Mouse (Mus musculus) kidney, adult 8-10 months (tissue): ENCODE data around the gene Nemf.
"Not testable (repeated sequence)": the region's sequence is repeated elsewhere in the genome, so short reads cannot be mapped to it uniquely, and the experiment has no call there.

Source experiments
- DNase-seq, 2 experiments: peaks; one replicate each; pipeline ENCODE4 v3.0.0; 2022

Gene Nemf

GRCm38 (mm10) chr12:69371854-69372671 is 15.1 kb upstream of the Nemf start, which contains the start of the genes Arf6 and Gm9887:
TSS of gene Arf6 (plus strand) at chr12:69372150.
TSS of gene Gm9887 (minus strand) at chr12:69372458.
- peak; percentile 97 for DNase-seq

GRCm38 (mm10) chr12:69371421-69371853 is 14.5 kb upstream of the Nemf start:
- DNase-seq: peak; percentile 81 to 83

GRCm38 (mm10) chr12:69370936-69371335 is 14.0 kb upstream of the Nemf start:
- DNase-seq: no peak

- peak; percentile 39 to 84 for DNase-seq
These were observed 10.6 kb upstream of the Nemf start for GRCm38 (mm10) chr12:69367557-69367956.

GRCm38 (mm10) chr12:69366424-69366823 is 9.5 kb upstream of the Nemf start:
- DNase-seq: no peak

- DNase-seq: no peak
These were observed 8.8 kb upstream of the Nemf start for GRCm38 (mm10) chr12:69365757-69366156.

GRCm38 (mm10) chr12:69363899-69364762 is 7.2 kb upstream of the Nemf start:
- peak; percentile 75 to 84 for DNase-seq

- DNase-seq: not testable (repeated sequence)
These were observed 6.1 kb upstream of the Nemf start for GRCm38 (mm10) chr12:69363110-69363509.

GRCm38 (mm10) chr12:69362388-69362787 is 5.4 kb upstream of the Nemf start:
- DNase-seq: no peak

GRCm38 (mm10) chr12:69361919-69362318 is 5.0 kb upstream of the Nemf start:
- DNase-seq: no peak

- DNase-seq: peak; percentile 98 to 99
These were observed 4.3 kb upstream of the Nemf start for GRCm38 (mm10) chr12:69360997-69361899.

- DNase-seq: peak; percentile 85 to 87
These were observed 3.7 kb upstream of the Nemf start for GRCm38 (mm10) chr12:69360655-69360996.

- no peak for DNase-seq
These were observed 308 bp upstream of the Nemf start for GRCm38 (mm10) chr12:69357300-69357646.

GRCm38 (mm10) chr12:69351685-69352084 is 5.3 kb downstream of the Nemf start:
- no peak for DNase-seq

- no peak for DNase-seq
These were observed 7.0 kb downstream of the Nemf start for GRCm38 (mm10) chr12:69349928-69350327.

GRCm38 (mm10) chr12:69333547-69333946 is 23.4 kb downstream of the Nemf start:
- DNase-seq: peak; percentile 9 to 30

- no peak for DNase-seq
These were observed 24.8 kb downstream of the Nemf start for GRCm38 (mm10) chr12:69332147-69332546.

GRCm38 (mm10) chr12:69331187-69331586 is 25.8 kb downstream of the Nemf start:
- no peak for DNase-seq

GRCm38 (mm10) chr12:69318431-69318830 is 38.5 kb downstream of the Nemf start:
- DNase-seq: no peak

- no peak for DNase-seq
These were observed 47.3 kb downstream of the Nemf start for GRCm38 (mm10) chr12:69309659-69310058.

- DNase-seq: no peak
These were observed 50.6 kb downstream of the Nemf start for GRCm38 (mm10) chr12:69306333-69306732.

GRCm38 (mm10) chr12:69304051-69304450 is 52.9 kb downstream of the Nemf start:
- no peak for DNase-seq

- DNase-seq: no peak
These were observed 54.8 kb downstream of the Nemf start for GRCm38 (mm10) chr12:69302171-69302570.
